Mouse (Mus musculus): Measurements from ENCODE around the gene Lcp1. TPM values are rescaled to one million over a fixed set of nuclear protein-coding genes. Genes with fewer than 3 reads are reported as not detected.

The Lcp1 gene
- total and polyA plus RNA-seq, 3 experiments = 258 to 777 (median 373) TPM

GRCm38 (mm10) chr14:75136119-75136966, 5.4 kb downstream of the Lcp1 start:
- peak; percentile 17 for DNase-seq (ENCODE audit: extremely low read depth)
- Histone ChIP-seq H3K27ac (ENCODE audit: insufficient read depth, low read depth) (no peak overlapping the region), H3K4me1 (ENCODE audit: control insufficient read depth in 1 of 2, insufficient read depth in 2 of 2) (peaks cover 0 to 40% of the 10 kb centered on the region in 2 experiments; a peak in 3 of 4 replicates), H3K4me3 (replicated peaks in 1 of 3; ENCODE audit: low read depth in 2 of 3, low read length in 2 of 3, poor library complexity in 1 of 3) (no peak overlapping the region), H3K79me2 (replicated peaks; ENCODE audit: control insufficient read depth, extremely low read depth, insufficient read depth, poor library complexity, severe bottlenecking) (no peaks in the 10 kb centered on the region), H3K9ac (ENCODE audit: insufficient read depth, low read depth) (no peak overlapping the region), H3K36me3 (replicated peaks in 1 of 2; ENCODE audit: control insufficient read depth in 1 of 2, insufficient read depth in 1 of 2, low read length in 1 of 2) (peaks cover 0 to 2% of the 10 kb centered on the region in 2 experiments), H3K27me3 (replicated peaks) (peaks cover 4% of the 10 kb centered on the region), H3K9me3 (replicated peaks; ENCODE audit: low read length) (no peaks in the 10 kb centered on the region), H3K4me2 (ENCODE audit: insufficient read depth, low read depth, poor library complexity, severe bottlenecking) (peak overlapping the region; percentile 76)
- in situ Hi-C loops (cut with MboI; ENCODE audit: low pct_ligation_motif_present, low pct_unique_long_range_greater_than_20kb, low sequenced_read_pairs) (no loop called here), dilution Hi-C loops (cut with MboI; ENCODE audit: extremely low pct_ligation_motif_present, extremely low pct_unique_long_range_greater_than_20kb, low sequenced_read_pairs) (no loop called here)
- TF ChIP-seq JUN (IDR thresholded peaks at IDR 0.05; ENCODE audit: insufficient read depth, low read depth, low read length) (no peak), USF2 (conservative IDR thresholded peaks at IDR 0.05; ENCODE audit: low read depth, low read length) (no peak), BHLHE40 (IDR thresholded peaks at IDR 0.05; ENCODE audit: low read depth, low read length) (peak; percentile 71)

- no peak for TF ChIP-seq IRF4 (IDR thresholded peaks at IDR 0.05; ENCODE audit: low read depth, low read length)
- TF ChIP-seq ZMIZ1 (IDR thresholded peaks at IDR 0.05; ENCODE audit: low read depth, low read length) = no peak
- no peak for TF ChIP-seq MXI1 (IDR thresholded peaks at IDR 0.05; ENCODE audit: low read depth, low read length)
- no peak for TF ChIP-seq CHD2 (IDR thresholded peaks at IDR 0.05; ENCODE audit: low read length)
- TF ChIP-seq RAD21 (IDR thresholded peaks at IDR 0.05; ENCODE audit: low read depth, low read length) = no peak
- TF ChIP-seq ELF1 (IDR thresholded peaks at IDR 0.05; ENCODE audit: low read depth, low read length) = no peak
- no peak for TF ChIP-seq GABPA (IDR thresholded peaks at IDR 0.05; ENCODE audit: insufficient replicate concordance, low read depth, low read length)
- no peak for TF ChIP-seq POLR2AphosphoS2 (IDR thresholded peaks at IDR 0.05; ENCODE audit: low read depth, low read length)
- no peak for TF ChIP-seq ETS1 (conservative IDR thresholded peaks at IDR 0.05; ENCODE audit: low read depth, low read length)
- no peak for TF ChIP-seq MEF2A (IDR thresholded peaks at IDR 0.05; ENCODE audit: borderline replicate concordance, low read depth, low read length)
- no peak for TF ChIP-seq UBTF (IDR thresholded peaks at IDR 0.05; ENCODE audit: low read depth, low read length)
- no peak for TF ChIP-seq EP300 (IDR thresholded peaks at IDR 0.05; ENCODE audit: low read length)
- TF ChIP-seq TCF12 (IDR thresholded peaks at IDR 0.05; ENCODE audit: low read depth, low read length) = no peak
- no peak for TF ChIP-seq USF2 (conservative IDR thresholded peaks at IDR 0.05; ENCODE audit: low read depth, low read length)
- TF ChIP-seq ZKSCAN1 (IDR thresholded peaks at IDR 0.05; ENCODE audit: borderline replicate concordance, low read depth, low read length) = no peak
- no peak for TF ChIP-seq ZC3H11A (IDR thresholded peaks at IDR 0.05; ENCODE audit: low read depth, low read length)
- TF ChIP-seq SMC3 (IDR thresholded peaks at IDR 0.05; ENCODE audit: low read depth, low read length) = no peak
- TF ChIP-seq USF1 (IDR thresholded peaks at IDR 0.05; ENCODE audit: low read depth, low read length) = no peak
- no peak for TF ChIP-seq POLR2A (IDR thresholded peaks at IDR 0.05; ENCODE audit: low read depth, low read length)
- H3K4me1 ChIP-seq (ENCODE audit: control insufficient read depth in 1 of 2, insufficient read depth in 2 of 2) = peaks cover 0 to 25% of the 10 kb centered on the region in 2 experiments; a peak in 3 of 4 replicates
- no peaks in the 10 kb centered on the region for H3K9me3 ChIP-seq (replicated peaks; ENCODE audit: low read length)
- in situ Hi-C loops (cut with MboI; ENCODE audit: low pct_ligation_motif_present, low pct_unique_long_range_greater_than_20kb, low sequenced_read_pairs) (no loop called here), dilution Hi-C loops (cut with MboI; ENCODE audit: extremely low pct_ligation_motif_present, extremely low pct_unique_long_range_greater_than_20kb, low sequenced_read_pairs) (no loop called here)
- no peak overlapping the region for H3K4me2 ChIP-seq (ENCODE audit: insufficient read depth, low read depth, poor library complexity, severe bottlenecking)
- H3K36me3 ChIP-seq (replicated peaks in 1 of 2; ENCODE audit: control insufficient read depth in 1 of 2, insufficient read depth in 1 of 2, low read length in 1 of 2) = peaks cover 0 to 2% of the 10 kb centered on the region in 2 experiments
- H3K4me3 ChIP-seq (replicated peaks in 1 of 3; ENCODE audit: low read depth in 2 of 3, low read length in 2 of 3, poor library complexity in 1 of 3) = no peak overlapping the region
- H3K27ac ChIP-seq (ENCODE audit: insufficient read depth, low read depth) = no peak overlapping the region
- H3K27me3 ChIP-seq (replicated peaks) = no peaks in the 10 kb centered on the region
- no peak for DNase-seq (ENCODE audit: extremely low read depth)
- H3K9ac ChIP-seq (ENCODE audit: insufficient read depth, low read depth) = no peak overlapping the region
- no peaks in the 10 kb centered on the region for H3K79me2 ChIP-seq (replicated peaks; ENCODE audit: control insufficient read depth, extremely low read depth, insufficient read depth, poor library complexity, severe bottlenecking)
Measured at GRCm38 (mm10) chr14:75138503-75138902, 7.6 kb downstream of the Lcp1 start.
